Mouse (Mus musculus): ENCODE measurements at regions not wholly inside any gene's neighbourhood (a gene's known extent, or its start where the extent isn't known, plus 50 kb on each side); places are given as distances from the start of the nearest gene placed in this dataset.
"Not testable (repeated sequence)": the region's sequence is repeated elsewhere in the genome, so short reads cannot be mapped to it uniquely, and the experiment has no call there.

- not testable (repeated sequence) for DNase-seq
These were observed 1149.5 kb upstream of the 2610301B20Rik start for GRCm38 (mm10) chr4:9724801-9725200.

GRCm38 (mm10) chr4:9737691-9738090 is 1136.6 kb upstream of the 2610301B20Rik start:
- DNase-seq: no peak

GRCm38 (mm10) chr4:9747411-9747938 is 1126.8 kb upstream of the 2610301B20Rik start:
- no peak for DNase-seq

GRCm38 (mm10) chr4:9748110-9748509 is 1126.2 kb upstream of the 2610301B20Rik start:
- DNase-seq: no peak

GRCm38 (mm10) chr4:9749877-9750276 is 1124.4 kb upstream of the 2610301B20Rik start:
- DNase-seq: no peak

- no peak for DNase-seq
These were observed 1123.9 kb upstream of the 2610301B20Rik start for GRCm38 (mm10) chr4:9750404-9750803.

GRCm38 (mm10) chr4:9763321-9763720 is 1111.0 kb upstream of the 2610301B20Rik start:
- no peak for DNase-seq

- no peak for DNase-seq
These were observed 1104.6 kb upstream of the 2610301B20Rik start for GRCm38 (mm10) chr4:9769633-9770205.

GRCm38 (mm10) chr4:9770372-9771102 is 1103.8 kb upstream of the 2610301B20Rik start:
- peak; percentile 52 for DNase-seq

GRCm38 (mm10) chr4:9771103-9771474 is 1103.2 kb upstream of the 2610301B20Rik start:
- no peak for DNase-seq

GRCm38 (mm10) chr4:9778391-9778790 is 1095.9 kb upstream of the 2610301B20Rik start:
- no peak for DNase-seq

- no peak for DNase-seq
These were observed 1094.7 kb upstream of the 2610301B20Rik start for GRCm38 (mm10) chr4:9779594-9779993.

- DNase-seq: peak; percentile 74
These were observed 1094.1 kb upstream of the 2610301B20Rik start for GRCm38 (mm10) chr4:9780179-9780578.

GRCm38 (mm10) chr4:9781318-9781717 is 1093.0 kb upstream of the 2610301B20Rik start:
- DNase-seq: no peak

GRCm38 (mm10) chr4:9787795-9788365 is 1086.4 kb upstream of the 2610301B20Rik start:
- DNase-seq: no peak

GRCm38 (mm10) chr4:9790478-9790877 is 1083.8 kb upstream of the 2610301B20Rik start:
- DNase-seq: peak; percentile 5

Data from lung, postnatal 14 days (tissue).